Mouse (Mus musculus): ENCODE data around the gene Bcl2l14.

Bcl2l14 gene

GRCm38 (mm10) chr6:134403684-134404070, 7.6 kb downstream of the Bcl2l14 start:
- DNase-seq, result no peak

- DNase-seq, result no peak
Measured at GRCm38 (mm10) chr6:134407226-134407625, 11.1 kb downstream of the Bcl2l14 start.

- no peak for DNase-seq
Measured at GRCm38 (mm10) chr6:134413706-134414531, 17.8 kb downstream of the Bcl2l14 start.

- no peak for DNase-seq
Measured at GRCm38 (mm10) chr6:134414532-134414883, 18.4 kb downstream of the Bcl2l14 start.

DNA sequence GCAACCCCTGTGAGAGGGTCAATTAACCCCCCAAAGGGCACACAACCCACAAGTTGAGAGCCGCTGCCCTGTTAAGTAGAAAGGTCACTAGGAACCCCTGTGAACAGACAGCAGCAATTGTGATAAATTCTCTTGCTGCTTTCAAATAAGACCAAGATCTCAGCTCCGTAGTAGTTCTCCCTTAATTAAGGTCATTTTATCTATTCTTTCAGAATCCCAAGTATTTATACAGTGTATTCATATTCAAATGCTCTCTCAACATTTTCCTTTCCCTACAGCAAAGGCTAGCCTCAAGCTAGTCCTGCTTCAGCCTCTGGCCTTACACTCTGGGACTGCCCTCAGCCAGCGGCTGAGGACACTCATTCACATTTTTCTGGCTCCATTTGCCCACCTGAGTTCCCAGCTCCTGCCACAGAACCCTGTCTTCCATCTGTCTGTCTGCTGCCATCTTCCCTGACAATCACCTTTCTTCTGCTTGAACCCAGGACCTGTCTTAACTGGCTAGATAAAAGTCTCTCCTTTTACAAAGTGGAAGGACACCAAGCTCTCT, 20.5 kb downstream of the Bcl2l14 start:
- no peak for DNase-seq

- no peak for DNase-seq
Measured at GRCm38 (mm10) chr6:134417886-134418285, 21.8 kb downstream of the Bcl2l14 start.

DNA sequence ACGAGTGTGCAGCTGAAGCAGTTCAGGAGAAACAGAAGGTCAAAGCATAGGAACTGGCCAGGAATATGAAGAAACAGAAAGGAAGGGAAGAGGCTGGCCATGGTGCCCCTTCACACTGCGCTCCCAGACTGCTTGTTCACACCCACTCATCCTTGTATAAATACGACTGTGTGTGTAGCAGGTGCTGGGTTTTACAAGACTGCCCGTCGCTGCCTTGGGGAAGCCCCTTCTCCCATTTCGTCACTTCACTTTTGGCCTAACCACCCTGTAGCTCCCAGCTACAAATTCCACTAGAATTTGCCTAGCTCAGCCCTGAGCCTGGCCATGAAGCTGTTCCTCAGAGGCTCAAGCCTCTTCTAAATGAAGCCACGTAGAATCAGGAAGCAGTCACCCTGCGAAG, 24.3 kb downstream of the Bcl2l14 start:
- DNase-seq, result no peak

GRCm38 (mm10) chr6:134421921-134422320, 25.8 kb downstream of the Bcl2l14 start:
- no peak for DNase-seq

- peak; percentile 63 for DNase-seq
Measured at GRCm38 (mm10) chr6:134425216-134425717, 29.1 kb downstream of the Bcl2l14 start.

- no peak for DNase-seq
Measured at GRCm38 (mm10) chr6:134427165-134427564, 31.0 kb downstream of the Bcl2l14 start.

DNA sequence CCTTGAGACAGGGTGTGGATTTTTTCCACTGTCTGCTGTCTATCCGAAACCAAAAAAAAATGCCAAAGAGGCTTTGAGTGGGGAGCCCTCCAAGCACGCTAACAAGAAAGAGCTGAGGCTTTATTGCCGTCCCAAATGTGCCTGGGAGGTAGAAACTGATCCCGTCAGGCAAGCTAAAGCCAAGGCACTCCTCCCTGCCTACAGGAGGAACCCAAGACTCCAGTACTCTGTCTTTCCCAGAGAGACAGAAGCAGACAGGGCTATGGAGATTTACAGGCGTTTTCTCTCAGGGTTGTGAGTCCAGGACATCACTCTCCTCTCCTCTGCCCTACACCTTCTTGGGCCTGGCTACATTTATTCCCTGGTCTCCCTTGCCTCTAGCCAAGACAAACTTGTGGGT, 32.3 kb downstream of the Bcl2l14 start:
- no peak for DNase-seq

DNA sequence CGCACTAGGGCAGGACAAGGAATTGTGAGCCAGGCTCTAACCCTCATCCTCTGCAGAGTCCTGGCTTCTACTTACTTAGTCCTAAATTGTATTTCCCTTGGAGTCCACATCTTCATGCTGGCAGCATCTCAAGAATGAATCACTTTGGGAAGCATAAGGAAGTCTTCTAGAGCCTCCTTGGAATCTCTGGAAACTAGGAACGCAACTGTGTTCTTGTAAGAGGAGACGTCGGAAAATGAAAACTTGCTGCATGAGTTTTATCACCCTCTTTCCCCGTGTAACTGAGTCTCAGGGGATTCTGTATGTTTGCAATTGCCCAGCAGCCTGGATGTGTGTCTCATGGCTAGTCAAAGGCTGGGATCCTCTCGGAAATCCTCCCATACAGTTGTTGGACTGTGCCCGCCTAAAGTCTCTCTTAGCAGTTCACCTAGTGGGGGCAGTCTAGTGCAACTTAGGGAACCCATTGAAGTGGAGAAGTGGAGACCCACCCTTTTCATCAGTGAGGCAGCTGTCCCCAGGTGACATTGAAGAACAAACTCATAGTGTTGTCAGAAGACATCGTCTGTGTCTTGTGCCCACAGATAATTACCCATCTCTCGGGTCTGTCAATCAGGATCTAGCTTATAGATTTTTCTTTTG, 34.2 kb downstream of the Bcl2l14 start:
- DNase-seq, result no peak

DNA sequence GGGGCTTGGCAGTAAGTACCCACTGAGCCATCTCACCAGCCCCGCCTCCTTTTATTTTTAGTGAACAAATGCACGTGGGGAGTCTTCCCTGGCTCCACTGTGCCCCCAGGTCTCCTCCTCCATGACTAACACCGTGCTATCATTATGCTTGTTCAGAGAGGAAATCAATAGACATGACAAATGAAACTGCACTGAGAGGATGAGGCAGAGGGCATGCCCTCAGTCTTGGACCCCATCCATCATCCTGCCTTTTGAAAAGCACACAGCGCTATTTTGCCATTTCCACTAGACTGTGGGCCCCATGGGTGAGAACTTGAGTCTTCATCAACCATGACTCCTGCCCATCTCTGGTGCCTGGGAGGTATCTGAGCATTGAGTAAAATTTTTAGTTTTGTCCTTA, 35.5 kb downstream of the Bcl2l14 start:
- no peak for DNase-seq

- DNase-seq, result no peak
Measured at GRCm38 (mm10) chr6:134433281-134433680, 37.2 kb downstream of the Bcl2l14 start.

DNA sequence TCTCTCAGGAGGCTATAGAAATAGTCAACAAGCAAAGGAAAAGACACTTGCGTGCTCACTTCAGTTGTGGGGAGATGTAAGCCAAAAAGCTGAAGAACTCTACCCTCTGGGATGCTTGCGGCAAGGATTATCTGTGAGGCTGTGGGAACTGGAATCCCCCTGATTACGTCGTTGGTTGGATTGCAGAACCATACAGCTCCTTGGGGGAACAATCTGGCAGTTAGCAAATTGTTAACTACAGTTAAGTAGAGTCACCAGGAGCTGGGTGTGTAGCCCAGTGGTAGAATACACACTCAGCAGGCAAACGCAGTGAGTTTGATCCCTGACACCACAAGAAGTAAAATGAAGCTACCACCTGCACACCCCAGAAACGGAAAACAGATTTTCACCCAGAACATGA, 37.9 kb downstream of the Bcl2l14 start:
- no peak for DNase-seq

- DNase-seq, result no peak
Measured at GRCm38 (mm10) chr6:134434866-134435390, 38.8 kb downstream of the Bcl2l14 start.

- no peak for DNase-seq
Measured at GRCm38 (mm10) chr6:134436955-134437354, 40.8 kb downstream of the Bcl2l14 start.

DNA sequence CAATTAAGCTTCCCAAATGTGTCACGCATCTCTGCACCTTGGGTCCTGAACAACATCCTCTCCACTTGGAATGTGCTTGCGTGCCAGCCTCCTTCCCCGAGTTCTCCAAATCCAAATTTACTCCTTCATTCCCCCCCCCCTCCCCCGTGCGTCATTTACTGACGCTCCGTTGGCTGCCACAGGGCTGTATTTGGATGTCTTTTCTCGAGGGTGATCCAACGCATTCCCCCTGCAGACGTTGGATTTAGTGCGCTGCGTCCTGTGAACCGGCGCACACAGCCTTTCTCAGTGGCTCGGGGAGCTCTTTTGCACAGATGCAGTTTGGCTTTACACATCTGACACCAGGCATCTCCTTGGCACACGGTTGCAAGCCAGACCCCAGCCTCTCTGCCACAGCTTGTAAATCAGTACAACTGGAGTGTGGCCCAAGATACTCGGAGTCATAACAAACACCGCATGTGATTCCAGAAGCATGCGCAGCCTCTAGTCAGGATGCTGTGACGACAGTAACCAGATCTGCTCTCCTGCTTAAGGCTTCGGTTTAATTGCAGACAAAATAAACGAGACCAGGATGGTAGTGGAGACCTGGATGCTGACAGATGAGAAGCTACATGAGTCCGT, 43.4 kb downstream of the Bcl2l14 start:
- DNase-seq, result peak; percentile 62

GRCm38 (mm10) chr6:134440023-134440422, 43.9 kb downstream of the Bcl2l14 start:
- no peak for DNase-seq

GRCm38 (mm10) chr6:134441716-134442115, 45.6 kb downstream of the Bcl2l14 start:
- no peak for DNase-seq

GRCm38 (mm10) chr6:134442219-134442618, 46.1 kb downstream of the Bcl2l14 start:
- DNase-seq, result no peak

DNA sequence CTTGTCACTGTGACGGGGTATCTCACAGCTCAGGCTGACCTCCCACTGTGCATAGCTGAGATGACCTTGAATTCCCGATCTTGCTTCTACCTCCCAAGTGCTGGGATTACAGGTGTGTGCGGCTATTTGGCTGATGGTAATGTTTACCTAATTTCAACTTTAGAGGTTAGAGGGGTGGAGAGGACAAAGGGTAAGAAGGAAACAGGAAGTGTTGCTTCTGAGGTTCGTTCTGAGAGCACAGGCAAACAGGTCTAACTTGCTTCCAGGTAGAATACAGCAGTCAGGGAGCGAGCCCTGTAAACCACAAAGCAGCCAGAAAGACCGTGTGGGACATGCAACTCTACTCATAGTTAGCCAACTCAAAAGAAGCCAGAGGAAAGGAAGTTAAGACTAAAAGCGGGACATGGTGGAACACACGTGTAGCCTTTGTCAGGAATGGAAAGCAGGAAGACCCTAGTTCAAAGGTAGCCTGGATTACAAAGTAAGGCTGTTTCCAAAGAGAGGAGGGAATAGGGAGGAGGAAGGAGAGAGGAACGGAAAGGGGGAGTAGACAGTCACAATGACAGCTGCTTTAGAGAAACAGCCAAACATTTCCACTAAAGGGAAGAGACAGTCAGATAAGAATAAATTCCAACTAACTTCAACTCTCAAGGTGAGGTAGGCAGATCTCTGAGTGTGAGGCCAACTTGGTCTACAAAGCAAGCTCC, 47.2 kb downstream of the Bcl2l14 start:
- DNase-seq, result no peak

DNA sequence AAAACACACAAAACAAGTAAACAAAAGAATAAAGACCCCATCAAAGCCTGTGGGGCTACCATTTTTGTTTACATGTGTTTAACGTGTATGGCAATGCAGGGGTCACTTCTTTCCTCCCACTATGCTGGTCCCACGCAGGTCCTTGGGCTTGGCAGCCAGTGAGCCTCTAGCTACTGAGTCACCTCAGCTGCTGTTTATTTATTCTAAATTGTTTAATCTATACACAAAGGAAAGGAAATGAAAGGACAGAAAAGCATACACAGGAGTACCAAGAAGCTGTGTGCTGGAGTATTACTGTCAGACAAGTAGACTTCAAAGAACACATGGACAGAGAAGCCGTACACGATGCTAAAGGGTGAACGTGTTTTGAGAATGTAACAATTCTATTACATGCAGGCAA, 47.8 kb downstream of the Bcl2l14 start:
- no peak for DNase-seq

All from right cerebral cortex, postnatal 25 days (tissue).